ENCODE assay signal across 8 mouse cellular contexts in the genomic region with DNA sequence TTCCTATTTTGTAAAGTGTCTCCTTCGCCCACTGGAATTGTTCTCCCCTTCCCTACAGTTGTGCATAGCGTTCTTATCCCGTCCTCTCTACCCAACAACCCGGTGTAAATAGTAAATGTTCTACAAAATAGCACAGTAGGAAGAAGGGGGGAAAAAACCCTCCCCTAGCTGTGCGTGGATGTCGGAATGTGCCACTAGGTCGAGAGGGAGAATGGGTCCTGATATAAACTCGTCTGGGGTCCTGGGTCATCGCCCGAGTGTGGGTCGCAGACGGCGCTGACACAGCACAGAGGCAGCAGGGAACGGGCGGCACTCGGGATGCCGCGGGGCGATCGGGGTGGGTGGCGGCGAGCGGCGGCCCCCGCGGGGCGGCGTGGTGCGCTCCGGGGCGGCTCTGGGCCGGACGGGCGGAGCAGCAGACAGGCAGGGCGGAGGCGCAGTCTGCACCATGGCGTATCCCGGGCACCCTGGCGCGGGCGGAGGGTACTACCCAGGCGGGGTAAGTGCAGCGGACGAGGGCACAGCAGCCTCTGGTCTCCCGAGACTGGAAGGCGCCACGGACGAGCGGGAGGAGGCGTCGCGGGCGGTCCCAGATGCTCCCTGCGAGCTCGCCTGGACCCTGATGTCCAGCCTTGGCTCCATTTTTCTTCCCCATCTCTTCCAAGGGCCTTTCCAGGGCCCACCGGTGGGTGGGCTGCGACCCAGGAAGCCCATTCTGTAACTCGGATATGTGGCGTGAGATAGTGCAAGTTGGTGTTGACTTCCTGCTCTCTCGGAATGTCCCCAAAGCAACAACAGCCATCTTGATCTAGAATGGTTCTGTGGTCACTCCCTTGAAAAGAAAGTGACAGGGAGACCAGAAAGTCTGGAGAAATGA. TPM values are rescaled to one million over a fixed set of nuclear protein-coding genes. Genes with fewer than 3 reads are reported as not detected.
A peak's percentile ranks its signal among the peaks of the same experiment; 100 is the strongest.
DNase-seq lines count a peak whose midpoint lies in the region; ATAC-seq and TF ChIP-seq lines count a peak whose summit lies in the region.

No protein-coding gene starts in this region.

- H3K4me2 ChIP-seq in limb, embryonic 13.5 days (replicated peaks) = peak overlapping the region; percentile 81
- peak overlapping the region; percentile 62 for H3K4me2 ChIP-seq in midbrain, embryonic 15.5 days

- H3K27me3 ChIP-seq in embryonic facial prominence, embryonic 10.5 days (replicated peaks; ENCODE audit: low read depth, poor library complexity, severe bottlenecking) = no peaks in the 10 kb centered on the region
- no peaks in the 10 kb centered on the region for H3K27me3 ChIP-seq in limb, embryonic 13.5 days
- H3K27me3 ChIP-seq in midbrain, embryonic 15.5 days (replicated peaks) = no peaks in the 10 kb centered on the region
- H3K27me3 ChIP-seq in spleen, adult 2 months (ENCODE audit: control insufficient read depth, insufficient read depth, low read length) = no peaks in the 10 kb centered on the region

- H3K4me3 ChIP-seq in embryonic facial prominence, embryonic 10.5 days = peak overlapping the region; percentile 85
- peak overlapping the region; percentile 84 for H3K4me3 ChIP-seq in limb, embryonic 13.5 days
- peak overlapping the region; percentile 85 for H3K4me3 ChIP-seq in midbrain, embryonic 15.5 days
- peak overlapping the region; percentile 92 for H3K4me3 ChIP-seq in spleen, adult 2 months (ENCODE audit: extremely low read depth, insufficient read depth, insufficient read length)

- peaks cover 14% of the 10 kb centered on the region for H3K4me1 ChIP-seq in embryonic facial prominence, embryonic 10.5 days
- H3K4me1 ChIP-seq in limb, embryonic 13.5 days = peaks cover 14% of the 10 kb centered on the region
- H3K4me1 ChIP-seq in midbrain, embryonic 15.5 days = peaks cover 16% of the 10 kb centered on the region
- no peaks in the 10 kb centered on the region; the same call in 1 of the 2 replicates for H3K4me1 ChIP-seq in spleen, adult 2 months (ENCODE audit: control insufficient read depth, insufficient read depth, insufficient read length)

- DNase-seq in layer of hippocampus, adult 11-12 months (ENCODE audit: low spot score) = peak; percentile 81
- DNase-seq in layer of hippocampus, adult 9-10 months (ENCODE audit: low spot score) = no peak
- DNase-seq in embryonic facial prominence, embryonic 10.5 days (ENCODE audit: low spot score) = peak; percentile 83
- peak; percentile 99 for DNase-seq in heart, adult 11 months
- DNase-seq in kidney, adult 11 months = peak; percentile 88
- peak; percentile 57 to 84 for DNase-seq in spleen, adult 2 months (ENCODE audit: low read depth in 1 of 2, low spot score in 2 of 2)

- peak; percentile 97 for ATAC-seq in limb, embryonic 13.5 days (ENCODE audit: low FRiP score, low read depth)
- peak; percentile 98 for ATAC-seq in midbrain, embryonic 15.5 days (replicated peaks)

- peak overlapping the region; percentile 90 for H3K9ac ChIP-seq in limb, embryonic 13.5 days
- peak overlapping the region; percentile 88 for H3K9ac ChIP-seq in midbrain, embryonic 15.5 days

- peak; percentile 32; the same call in 1 of the 2 replicates for TF ChIP-seq CTCF in spleen, adult 2 months (IDR thresholded peaks at IDR 0.05; ENCODE audit: extremely low read depth, insufficient read depth, insufficient read length, insufficient replicate concordance)

- peak; percentile 89 for TF ChIP-seq POLR2A in spleen, adult 2 months (IDR thresholded peaks at IDR 0.05; ENCODE audit: low read depth, low read length)

- H3K27ac ChIP-seq in embryonic facial prominence, embryonic 10.5 days (replicated peaks) = peak overlapping the region; percentile 98
- H3K27ac ChIP-seq in limb, embryonic 13.5 days = peak overlapping the region; percentile 83
- H3K27ac ChIP-seq in midbrain, embryonic 15.5 days = peak overlapping the region; percentile 85
- peak overlapping the region; percentile 100 for H3K27ac ChIP-seq in spleen, adult 2 months (ENCODE audit: insufficient read depth, low read length)

- no peaks in the 10 kb centered on the region for H3K9me3 ChIP-seq in embryonic facial prominence, embryonic 10.5 days
- no peaks in the 10 kb centered on the region for H3K9me3 ChIP-seq in limb, embryonic 13.5 days
- H3K9me3 ChIP-seq in midbrain, embryonic 15.5 days = no peaks in the 10 kb centered on the region

- H3K36me3 ChIP-seq in embryonic facial prominence, embryonic 10.5 days (replicated peaks) = peaks cover 26% of the 10 kb centered on the region
- H3K36me3 ChIP-seq in limb, embryonic 13.5 days = peaks cover 31% of the 10 kb centered on the region
- H3K36me3 ChIP-seq in midbrain, embryonic 15.5 days (replicated peaks) = peaks cover 9% of the 10 kb centered on the region; the same call in 1 of the 2 replicates
- peaks cover 9% of the 10 kb centered on the region for H3K36me3 ChIP-seq in spleen, adult 2 months (ENCODE audit: control insufficient read depth, insufficient read depth, low read length)

- under 1% methylated on average over 60 of the region's 60 CpGs for WGBS in embryonic facial prominence, embryonic 10.5 days
- WGBS in limb, embryonic 13.5 days = under 1% methylated on average over 60 of the region's 60 CpGs
- 1% methylated on average over 60 of the region's 60 CpGs for WGBS in midbrain, embryonic 15.5 days
- 1% methylated on average over 60 of the region's 60 CpGs for WGBS in spleen, adult 2 months

RNA-seq across cellular contexts. Expression of a gene that starts 10.5 kb away (rescaled TPM):
- polyA plus RNA-seq in embryonic facial prominence, embryonic 10.5 days (2016; fragmentation: Nextera tagmentation; extraction: Ambion mirVana) = 188 and 190 TPM in 2 replicates
- 256 and 259 TPM in 2 replicates for polyA plus RNA-seq in limb, embryonic 13.5 days (2015; fragmentation: Nextera tagmentation; extraction: Ambion mirVana)
- polyA plus RNA-seq in midbrain, embryonic 15.5 days (2015; fragmentation: Nextera tagmentation; extraction: Ambion mirVana) = 158 and 163 TPM in 2 replicates
- polyA plus RNA-seq in spleen, adult 2 months (2012; rRNA removed) = 118 and 126 TPM in 2 replicates
